Mouse (Mus musculus) mammary gland, adult 2 months (tissue): ENCODE results near the gene Olfr108. TPM values are rescaled to one million over a fixed set of nuclear protein-coding genes. Genes with fewer than 3 reads are reported as not detected.

Source experiments
- polyA plus RNA-seq: library from polyadenylated mRNA; depleted of rRNA; stranded (reverse); fragments of >200 nt; gene quantifications from 2 replicates; pipeline ENCODE4 v1.2.3, GENCODE M21; 2012; ENCODE audit warnings: low replicate concordance; rRNA removed

Gene Olfr108
- not detected in 2 replicates for polyA plus RNA-seq

GRCm38 (mm10) chr17:37445180-37445579, at the start of gene Olfr108:
TSS of gene Olfr108 (plus strand) at chr17:37445480.

GRCm38 (mm10) chr17:37398926-37399325, 46.4 kb upstream of the Olfr108 start, which contains the start of gene Olfr107:
TSS of gene Olfr107 (plus strand) at chr17:37399226.

GRCm38 (mm10) chr17:37458616-37459015, 13.3 kb downstream of the Olfr108 start, which contains the start of gene Olfr109:
TSS of gene Olfr109 (plus strand) at chr17:37458916.

DNA sequence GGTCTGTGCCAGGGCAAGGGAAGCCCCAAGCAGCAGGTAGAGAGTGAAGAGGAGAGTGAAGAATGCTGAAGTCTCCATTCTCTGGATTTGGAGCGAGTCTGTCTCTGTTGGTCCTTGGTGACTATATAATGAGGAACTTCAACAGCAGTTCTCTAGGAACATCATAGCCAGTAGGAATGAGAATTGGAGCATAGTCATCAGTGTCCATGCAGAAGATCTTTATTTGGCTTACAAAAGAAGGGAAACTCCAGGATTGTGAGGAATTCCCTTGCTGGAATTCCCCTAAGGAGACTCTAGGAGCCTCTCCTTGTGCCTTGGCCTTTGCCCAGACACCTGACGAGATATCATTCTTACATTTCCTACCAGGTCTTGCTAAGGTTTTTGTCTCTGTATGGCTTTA, 38.2 kb downstream of the Olfr108 start, which contains the start of gene H2-M2:
Gene H2-M2 (minus strand): TSS at position 101 of the 400 bp plus-strand sequence.

DNA sequence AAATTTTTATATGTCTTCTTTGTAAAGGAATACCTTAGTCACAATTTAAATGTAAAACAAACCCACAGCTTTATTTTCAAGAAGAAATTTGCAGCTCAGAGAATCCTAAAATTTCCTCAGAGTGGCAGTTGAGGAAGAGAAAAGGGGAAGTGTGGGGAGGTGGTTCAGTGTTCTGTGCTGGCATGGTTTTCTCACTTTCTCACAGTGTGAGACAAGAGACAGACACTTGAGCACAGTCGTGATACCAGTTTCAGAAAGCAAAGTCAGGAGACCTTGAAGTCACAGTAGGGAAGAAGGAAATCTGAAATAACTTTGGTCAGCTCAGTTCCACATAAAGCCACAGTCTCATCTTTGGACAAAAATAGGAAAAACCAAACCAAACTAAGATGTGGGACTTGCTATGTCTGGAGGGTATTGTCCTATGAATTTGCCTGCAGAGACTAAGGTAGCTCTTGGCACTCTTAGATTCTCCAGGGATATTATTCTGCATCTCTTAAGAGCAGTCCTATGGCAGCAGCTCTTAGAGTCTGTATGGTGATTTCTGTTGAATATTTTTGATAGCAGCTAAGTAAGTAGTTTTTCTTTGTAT, 46.7 kb downstream of the Olfr108 start, which contains the start of gene Olfr110:
Gene Olfr110 (plus strand): TSS at position 539 of the 589 bp plus-strand sequence.

Other genes with a start within 250 kb of the Olfr108 start
- gene Olfr94, start 244.5 kb upstream of the Olfr108 start, polyA plus RNA-seq: not detected in 2 replicates
- gene Olfr95, start 232.4 kb upstream of the Olfr108 start, polyA plus RNA-seq: not detected in 2 replicates
- gene Olfr96, start 225.3 kb upstream of the Olfr108 start, polyA plus RNA-seq: not detected in 2 replicates
- not detected in 2 replicates for gene Olfr97, start 208.2 kb upstream of the Olfr108 start, polyA plus RNA-seq
- gene Olfr98, start 181.7 kb upstream of the Olfr108 start, polyA plus RNA-seq: not detected in 2 replicates
- 16.8 and 24.2 TPM in 2 replicates for gene H2-M3, start 175.3 kb upstream of the Olfr108 start, polyA plus RNA-seq
- gene Olfr99, start 162.0 kb upstream of the Olfr108 start, polyA plus RNA-seq: not detected in 2 replicates
- gene Olfr101, start 141.2 kb upstream of the Olfr108 start, polyA plus RNA-seq: not detected in 2 replicates
- gene Olfr102, start 128.4 kb upstream of the Olfr108 start, polyA plus RNA-seq: not detected in 2 replicates
- not detected in 2 replicates for gene Olfr103, start 105.8 kb upstream of the Olfr108 start, polyA plus RNA-seq
- gene Olfr104-ps, start 85.9 kb upstream of the Olfr108 start, polyA plus RNA-seq: not detected in 2 replicates
- gene Olfr105-ps, start 66.4 kb upstream of the Olfr108 start, polyA plus RNA-seq: not detected in 2 replicates
- not detected in 2 replicates for gene Olfr106-ps, start 55.1 kb upstream of the Olfr108 start, polyA plus RNA-seq
- not detected in 2 replicates for gene Olfr107, start 46.3 kb upstream of the Olfr108 start, polyA plus RNA-seq
- gene Olfr109, start 13.4 kb downstream of the Olfr108 start, polyA plus RNA-seq: not detected in 2 replicates
- gene H2-M2, start 38.1 kb downstream of the Olfr108 start, polyA plus RNA-seq: 13.9 and 17.2 TPM in 2 replicates
- gene Olfr110, start 47.0 kb downstream of the Olfr108 start, polyA plus RNA-seq: 0.19 and 0.23 TPM in 2 replicates
- gene Olfr111, start 62.5 kb downstream of the Olfr108 start, polyA plus RNA-seq: 0.22 and 0.52 TPM in 2 replicates
- not detected in 2 replicates for gene Olfr112, start 124.0 kb downstream of the Olfr108 start, polyA plus RNA-seq
- not detected in 2 replicates for gene Olfr113, start 132.2 kb downstream of the Olfr108 start, polyA plus RNA-seq
- gene Olfr114, start 147.3 kb downstream of the Olfr108 start, polyA plus RNA-seq: not detected in 2 replicates
- not detected in 2 replicates for gene Olfr115, start 181.6 kb downstream of the Olfr108 start, polyA plus RNA-seq
- not detected in 2 replicates for gene Olfr116, start 181.7 kb downstream of the Olfr108 start, polyA plus RNA-seq
- gene Olfr117, start 218.3 kb downstream of the Olfr108 start, polyA plus RNA-seq: not detected in 2 replicates
- not detected in 2 replicates for gene Olfr118, start 221.5 kb downstream of the Olfr108 start, polyA plus RNA-seq